Mouse (Mus musculus) CD4-positive, CD25-positive, alpha-beta regulatory T cell, adult 4 months (primary cell): ENCODE data around the gene Mon1a. TPM values are rescaled to one million over a fixed set of nuclear protein-coding genes. Genes with fewer than 3 reads are reported as not detected.

Experiments used
- ATAC-seq: one replicate; pipeline ENCODE4 v1.8.0; 2017
- polyA plus RNA-seq, 2 experiments: library from polyadenylated mRNA; unstranded; fragments of 100-300 nt; shearing (Covaris generic); gene quantifications; one replicate each; pipeline ENCODE4 v1.2.1; 2017

Mon1a gene
- polyA plus RNA-seq, 2 experiments from 2014 or later: 12.8 to 15.4 TPM

- ATAC-seq: peak; percentile 100
Measured at GRCm38 (mm10) chr9:107950460-107951355, 62.8 kb downstream of the Mon1a start.

Other genes starting within 250 kb of the Mon1a start
- not detected for gene Slc38a3, start 218.6 kb upstream of the Mon1a start, polyA plus RNA-seq
- gene Gnat1, start 208.4 kb upstream of the Mon1a start, polyA plus RNA-seq: 1 to 10 TPM in 1 of 2 experiments, not detected in 1; 1.6 TPM
- gene Sema3f, start 177.7 kb upstream of the Mon1a start, polyA plus RNA-seq: not detected
- gene Rbm5, start 117.2 kb upstream of the Mon1a start, polyA plus RNA-seq: 100 to 1,000 TPM; 280 to 324 TPM
- gene Rbm6, start 14.9 kb upstream of the Mon1a start, polyA plus RNA-seq: 100 to 1,000 TPM in 1 of 2 experiments, 10 to 100 TPM in 1; 98.3 to 137 TPM
- not detected for gene Mst1r, start 18.7 kb downstream of the Mon1a start, polyA plus RNA-seq
- not detected for gene Actl11, start 40.3 kb downstream of the Mon1a start, polyA plus RNA-seq
- gene Camkv, start 47.5 kb downstream of the Mon1a start, polyA plus RNA-seq: not detected
- gene Traip, start 62.0 kb downstream of the Mon1a start, polyA plus RNA-seq: 1 to 10 TPM; 2.4 to 5.1 TPM
- gene Uba7, start 87.4 kb downstream of the Mon1a start, polyA plus RNA-seq: 100 to 1,000 TPM; 184 to 299 TPM
- not detected for gene Gm20661, start 94.9 kb downstream of the Mon1a start, polyA plus RNA-seq
- gene Inka1, start 97.7 kb downstream of the Mon1a start, polyA plus RNA-seq: under 1 TPM; 0.63 to 0.87 TPM
- 1 to 10 TPM in 1 of 2 experiments, under 1 TPM in 1; 0.39 to 1.8 TPM for gene Cdhr4, start 104.3 kb downstream of the Mon1a start, polyA plus RNA-seq
- not detected for gene Gm20662, start 108.2 kb downstream of the Mon1a start, polyA plus RNA-seq
- gene Ip6k1, start 114.3 kb downstream of the Mon1a start, polyA plus RNA-seq: 100 to 1,000 TPM in 1 of 2 experiments, 10 to 100 TPM in 1; 65.9 to 118 TPM
- 10 to 100 TPM; 18.0 to 25.0 TPM for gene Gmppb, start 161.1 kb downstream of the Mon1a start, polyA plus RNA-seq
- 1 to 10 TPM; 2.0 to 2.8 TPM for gene Amigo3, start 165.0 kb downstream of the Mon1a start, polyA plus RNA-seq
- gene Mst1, start 192.3 kb downstream of the Mon1a start, polyA plus RNA-seq: 1 to 10 TPM; 1.4 to 1.5 TPM
- gene Rnf123, start 195.2 kb downstream of the Mon1a start, polyA plus RNA-seq: 10 to 100 TPM; 68.1 to 87.9 TPM
- gene Apeh, start 206.5 kb downstream of the Mon1a start, polyA plus RNA-seq: 10 to 100 TPM; 52.2 to 70.5 TPM